Mouse (Mus musculus) bone marrow macrophage, adult 2 months (primary cell): ENCODE measurements around the gene 4930402H24Rik.

ENCODE experiments used
- CTCF ChIP-seq: IDR thresholded peaks from 2 replicates; pipeline ENCODE4 v1.5.1; 2012; ENCODE audit warnings: low read depth, mild to moderate bottlenecking, low read length, moderate library complexity
- POLR2A ChIP-seq: IDR thresholded peaks from 2 replicates; pipeline ENCODE4 v1.6.1; 2012; ENCODE audit warnings: mild to moderate bottlenecking, low read depth, low read length, borderline replicate concordance

GRCm38 (mm10) chr2:130717951-130718350 lies 188.3 kb downstream of the 4930402H24Rik start:
- no peak for TF ChIP-seq POLR2A
- no peak for TF ChIP-seq CTCF
